Mouse (Mus musculus): ENCODE results near the gene Ccnd2.
A peak's percentile ranks its signal among the peaks of the same experiment; 100 is the strongest.

The Ccnd2 gene

DNA sequence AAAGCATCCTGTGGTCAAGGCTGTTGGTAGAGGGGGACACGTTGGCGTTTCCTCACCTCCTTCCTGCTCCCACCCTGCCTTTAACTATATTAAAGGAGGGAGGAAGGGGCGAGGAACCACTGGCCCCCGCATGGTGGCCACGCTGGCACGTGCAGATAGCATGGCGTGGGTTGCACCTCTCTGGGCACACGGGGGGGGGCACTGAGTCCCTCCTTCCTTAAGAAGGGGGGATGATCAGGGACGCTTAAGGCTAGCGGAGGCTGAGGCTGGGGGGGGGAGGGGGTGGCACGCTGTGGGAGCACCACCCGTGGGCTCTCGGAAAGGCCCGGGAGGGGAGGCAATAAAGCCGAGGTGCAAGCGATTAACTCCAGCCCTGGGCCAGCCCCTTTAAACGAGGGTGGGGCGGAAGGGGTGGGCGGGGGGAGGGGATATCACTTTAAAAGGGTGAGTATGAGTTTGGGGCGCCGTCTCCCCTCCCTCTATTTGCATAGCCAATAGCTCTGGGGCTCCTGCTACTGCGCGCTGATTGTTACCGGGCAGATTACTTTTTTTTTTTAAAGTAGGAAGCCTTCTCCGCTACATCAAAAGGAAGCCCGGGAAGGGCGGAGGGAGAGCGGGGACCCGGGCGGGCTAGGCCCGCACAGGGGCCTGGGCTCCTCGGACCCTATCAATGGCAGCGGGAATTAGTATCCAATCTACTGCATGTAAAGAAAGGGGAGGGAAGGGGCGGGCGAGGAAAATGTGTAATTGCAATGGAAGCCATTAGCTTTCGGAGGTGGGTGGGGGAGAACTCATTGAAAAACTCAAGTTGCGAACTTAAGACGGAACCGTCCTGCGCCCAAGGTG lies at the start of gene Ccnd2:
Ccnd2 (minus strand) TSS at position 88 of the 846 bp plus-strand sequence.
- peak; percentile 50 for DNase-seq

DNA sequence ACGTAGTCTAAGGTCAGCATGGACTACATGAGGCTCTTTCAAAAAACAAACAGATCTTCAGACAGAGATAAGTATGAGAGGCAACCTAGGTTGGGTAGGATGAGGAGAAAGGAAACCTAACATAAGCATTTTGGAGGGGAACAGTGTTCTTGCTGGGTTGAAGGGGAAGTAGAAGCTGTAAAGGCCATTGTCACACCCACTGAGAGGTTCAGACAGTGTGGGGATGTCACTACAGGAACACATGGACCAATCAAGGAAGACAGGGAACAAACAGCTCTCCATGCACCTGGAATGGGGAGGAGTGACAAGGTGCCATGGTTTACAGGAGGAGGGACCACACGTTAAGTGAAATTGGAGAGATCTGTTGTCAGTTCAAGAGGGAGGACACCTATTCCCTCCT lies 45.0 kb upstream of the Ccnd2 start:
- no peak for DNase-seq

DNA sequence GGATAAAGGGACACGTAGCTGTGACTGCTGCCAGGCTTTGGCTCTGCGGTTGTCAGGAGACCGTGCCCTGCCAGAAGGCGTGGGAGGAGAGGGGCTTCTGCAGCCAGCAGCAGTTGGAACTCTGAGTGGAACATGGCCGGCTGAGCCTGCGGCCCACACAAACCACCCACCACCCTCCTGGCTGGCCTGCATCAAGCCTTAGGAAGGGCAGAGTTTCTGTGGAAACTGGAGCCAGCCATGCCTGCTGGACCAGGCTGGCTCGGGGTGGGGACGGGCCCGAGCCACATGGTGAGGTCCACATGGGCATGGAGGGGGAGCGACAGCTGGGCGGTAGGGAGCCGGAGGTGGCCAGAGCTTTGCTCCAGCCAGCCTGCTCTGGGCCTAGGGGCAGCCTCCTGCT lies 29.3 kb upstream of the Ccnd2 start:
- DNase-seq, result peak; percentile 62

DNA sequence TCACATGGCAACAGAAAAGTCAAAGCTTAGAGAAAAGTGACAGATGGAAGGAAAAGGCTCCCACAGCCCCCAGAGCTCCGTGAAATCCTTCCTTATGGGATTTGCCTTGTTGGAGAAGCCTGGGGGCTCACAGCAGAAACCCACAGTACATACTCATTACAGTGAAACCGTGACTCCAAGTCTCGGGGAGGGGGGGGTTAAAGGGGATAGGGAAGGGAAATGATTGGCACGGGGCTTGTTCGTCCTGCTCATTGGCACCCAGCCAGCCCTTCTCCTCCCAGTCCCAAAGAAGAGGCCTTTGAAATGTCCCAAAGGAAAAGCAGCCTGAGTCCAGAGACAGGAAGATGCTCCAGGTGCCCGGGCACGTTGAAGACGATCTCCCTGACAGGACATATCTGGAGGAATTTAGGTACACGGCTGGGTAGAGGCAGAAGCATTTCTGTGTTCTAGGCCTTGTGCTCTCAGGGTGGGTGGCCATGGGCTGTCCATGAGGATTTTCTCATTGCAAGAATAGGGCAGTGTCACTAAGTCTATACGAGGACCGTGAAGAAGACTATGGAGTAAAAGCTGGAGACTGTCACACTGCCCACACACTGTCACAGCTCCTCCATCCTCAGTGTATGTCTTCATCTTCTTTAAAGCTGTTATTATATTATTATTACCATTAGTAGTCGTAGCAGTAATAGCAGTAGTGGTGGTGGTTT lies 27.2 kb upstream of the Ccnd2 start:
- no peak for DNase-seq

DNA sequence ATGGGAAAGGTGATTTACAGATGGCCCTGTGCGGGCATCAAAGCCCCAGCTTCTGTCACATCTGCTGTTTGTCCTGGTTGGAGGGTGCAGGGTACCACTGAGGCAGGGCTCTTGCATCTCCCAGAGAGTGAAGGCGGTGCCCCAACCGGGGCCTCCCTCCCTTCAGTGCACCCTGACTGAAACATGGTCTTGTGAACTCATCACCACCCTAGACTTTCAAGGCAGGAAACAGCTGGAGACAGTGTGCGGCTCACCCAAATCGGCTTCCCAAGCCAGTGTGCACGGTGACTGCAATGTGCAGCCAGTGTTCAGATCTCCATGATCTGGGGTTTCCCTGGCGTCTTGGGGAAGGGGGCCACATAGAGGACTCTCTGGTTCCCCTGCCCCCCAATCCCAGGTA lies 26.0 kb upstream of the Ccnd2 start:
- no peak for DNase-seq

DNA sequence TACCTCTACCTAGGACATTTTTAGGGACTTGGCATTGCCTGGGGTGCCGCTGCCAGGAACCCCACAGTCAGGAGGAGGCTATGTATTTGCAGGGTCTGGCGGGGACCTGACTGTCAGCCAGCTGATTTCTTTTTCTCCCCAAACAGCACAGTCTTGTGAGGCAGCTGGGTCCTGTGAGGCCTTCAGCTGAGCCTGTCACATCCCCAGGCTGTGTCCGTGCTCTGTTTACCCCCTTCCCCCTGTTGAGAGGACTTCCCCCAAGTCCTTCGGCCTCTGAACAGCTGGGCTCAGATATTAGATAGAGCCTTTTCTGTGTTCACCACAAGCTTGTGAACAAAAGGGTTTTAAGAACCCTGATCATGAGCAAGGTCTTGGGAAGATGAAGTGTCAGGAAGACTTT lies 25.4 kb upstream of the Ccnd2 start:
- DNase-seq, result no peak

DNA sequence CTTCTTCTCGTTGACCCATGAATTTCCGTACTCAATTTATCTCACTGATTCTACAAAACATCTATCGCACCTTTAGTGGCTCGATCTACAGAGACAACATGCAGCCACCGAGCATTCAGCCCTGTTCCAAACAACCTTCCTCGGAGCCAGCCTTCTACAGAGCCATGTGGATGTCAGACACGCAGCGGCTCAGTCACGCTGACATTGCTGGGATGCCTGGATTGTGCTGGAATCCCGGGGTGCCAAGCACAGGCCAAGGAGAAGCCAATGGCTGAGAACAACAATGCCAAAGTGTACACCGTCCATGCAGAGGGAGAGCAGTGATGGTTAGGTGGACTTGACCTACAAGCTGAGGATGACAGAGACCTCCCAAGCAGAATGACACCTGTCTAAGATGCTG lies 20.5 kb upstream of the Ccnd2 start:
- no peak for DNase-seq

DNA sequence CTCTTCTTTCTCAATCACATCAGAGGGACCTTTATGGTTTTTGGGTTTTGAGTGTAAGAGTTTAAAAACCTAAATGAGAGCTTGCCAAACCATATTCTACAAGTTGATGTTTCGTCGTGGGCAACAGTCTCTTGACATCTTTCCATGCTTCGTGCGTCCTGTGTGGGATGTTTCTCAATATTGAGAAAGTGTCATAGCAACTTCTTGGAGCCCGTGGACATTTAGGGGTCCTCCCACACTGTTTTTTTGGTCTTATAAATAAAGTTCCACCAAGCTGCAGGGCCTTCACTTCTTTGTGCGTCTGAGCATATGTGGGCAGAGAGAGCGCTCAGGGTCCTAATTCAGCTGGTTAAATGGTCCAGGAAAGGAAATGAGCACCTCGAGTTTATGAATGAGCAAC lies 18.7 kb upstream of the Ccnd2 start:
- no peak for DNase-seq

DNA sequence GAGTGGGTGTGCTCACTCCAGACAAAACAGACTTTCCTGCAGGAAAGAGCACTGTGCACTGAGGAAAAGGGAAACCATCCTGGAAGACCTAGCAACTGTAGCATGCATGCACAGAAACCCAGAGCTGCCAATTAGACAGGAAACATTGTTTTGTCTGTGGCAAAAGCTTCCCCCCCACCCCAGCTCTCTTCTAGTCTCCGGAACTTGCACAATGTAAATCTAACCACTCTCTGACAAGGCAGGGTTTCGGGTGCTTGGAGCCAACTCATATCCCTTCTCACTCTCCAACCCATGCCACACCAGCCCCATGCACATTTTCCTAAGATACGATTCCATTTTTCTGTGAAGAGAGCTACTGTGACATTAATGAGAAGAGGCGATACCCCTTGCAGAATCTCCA lies 13.7 kb upstream of the Ccnd2 start:
- DNase-seq, result no peak

DNA sequence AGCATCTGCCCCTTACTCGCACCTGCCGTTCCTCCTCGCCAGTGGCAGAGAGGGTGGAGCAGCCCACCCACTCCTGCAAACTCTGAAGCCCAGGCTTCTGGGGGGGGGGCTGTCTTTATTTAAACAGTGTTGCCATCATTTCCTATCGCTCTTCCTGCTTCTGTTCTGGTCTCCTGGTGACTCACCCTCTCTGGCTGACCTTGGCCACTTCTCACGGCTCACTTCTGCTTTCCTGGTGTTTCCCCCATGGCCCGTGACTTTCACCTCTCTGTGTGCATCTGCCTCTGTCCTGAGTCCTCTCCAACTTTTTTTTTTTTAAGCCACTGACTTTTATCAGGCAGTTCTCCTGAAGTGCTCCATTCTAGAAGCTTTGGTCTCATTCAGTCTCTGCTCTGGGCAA lies 10.8 kb upstream of the Ccnd2 start:
- no peak for DNase-seq

DNA sequence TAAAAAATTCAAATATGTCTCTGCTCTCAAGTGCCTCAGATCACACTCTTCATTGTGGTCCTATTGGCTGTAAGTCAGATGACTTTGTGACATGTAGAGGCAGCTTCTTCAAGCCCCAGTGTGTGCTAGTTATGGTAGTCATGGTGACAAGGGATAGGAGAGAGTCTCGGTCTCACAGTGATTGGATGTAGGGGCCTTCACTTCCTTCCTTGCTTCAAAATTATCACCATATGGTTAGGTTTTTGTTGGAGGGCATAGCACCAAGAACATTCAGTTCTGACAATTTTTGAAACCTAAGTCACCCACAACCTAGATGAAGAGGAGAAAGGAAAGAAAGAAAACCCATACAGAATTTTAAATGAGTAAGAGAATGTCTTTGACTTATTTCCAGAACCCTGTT lies 5.3 kb upstream of the Ccnd2 start:
- no peak for DNase-seq

DNA sequence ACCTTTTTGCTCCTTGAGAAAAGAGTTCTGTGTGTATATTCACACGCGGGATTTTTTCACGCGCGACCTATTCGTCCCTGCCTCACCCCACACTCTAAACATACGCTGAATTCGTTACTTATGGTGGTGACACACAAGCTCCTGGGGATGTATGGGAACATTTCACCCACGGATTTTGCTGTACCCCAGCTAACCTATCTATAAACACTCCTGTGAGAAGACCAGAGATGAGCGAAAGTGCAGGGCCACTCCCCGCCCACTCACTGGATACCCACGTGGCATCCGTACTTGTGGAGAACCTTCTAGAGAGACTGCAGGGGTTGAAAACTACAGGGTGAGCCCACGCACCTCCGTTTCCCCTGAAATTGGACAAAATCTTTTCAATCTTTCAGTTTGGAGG lies 3.5 kb upstream of the Ccnd2 start:
- DNase-seq, result no peak

DNA sequence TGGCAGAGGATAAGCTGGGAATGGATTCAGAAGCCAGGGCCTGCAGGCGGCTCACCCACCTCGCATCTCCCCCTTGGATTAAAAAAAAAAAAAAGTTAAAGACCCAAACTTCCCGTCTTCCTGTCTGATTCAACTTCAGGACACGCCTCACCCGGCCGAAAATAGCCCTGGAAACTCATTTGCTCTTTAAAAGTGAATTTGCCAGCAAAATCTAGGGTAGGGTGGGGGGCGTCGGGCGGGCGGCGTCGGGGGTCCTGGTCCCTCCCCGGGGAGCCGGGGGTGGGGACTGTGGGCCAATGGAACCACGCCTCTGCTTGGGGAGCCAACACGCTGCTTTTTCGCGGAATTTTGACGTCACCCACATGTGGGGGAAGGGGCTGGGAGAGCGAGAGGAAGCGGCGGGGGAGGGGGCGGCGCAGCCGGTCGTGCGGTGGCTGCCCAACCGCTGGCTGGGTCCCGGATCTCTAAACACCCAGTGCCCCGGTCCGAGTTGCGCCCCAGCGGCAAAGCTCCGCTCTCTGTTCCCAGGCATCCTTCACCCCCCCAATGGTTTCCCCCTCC lies 2.8 kb upstream of the Ccnd2 start:
- no peak for DNase-seq

DNA sequence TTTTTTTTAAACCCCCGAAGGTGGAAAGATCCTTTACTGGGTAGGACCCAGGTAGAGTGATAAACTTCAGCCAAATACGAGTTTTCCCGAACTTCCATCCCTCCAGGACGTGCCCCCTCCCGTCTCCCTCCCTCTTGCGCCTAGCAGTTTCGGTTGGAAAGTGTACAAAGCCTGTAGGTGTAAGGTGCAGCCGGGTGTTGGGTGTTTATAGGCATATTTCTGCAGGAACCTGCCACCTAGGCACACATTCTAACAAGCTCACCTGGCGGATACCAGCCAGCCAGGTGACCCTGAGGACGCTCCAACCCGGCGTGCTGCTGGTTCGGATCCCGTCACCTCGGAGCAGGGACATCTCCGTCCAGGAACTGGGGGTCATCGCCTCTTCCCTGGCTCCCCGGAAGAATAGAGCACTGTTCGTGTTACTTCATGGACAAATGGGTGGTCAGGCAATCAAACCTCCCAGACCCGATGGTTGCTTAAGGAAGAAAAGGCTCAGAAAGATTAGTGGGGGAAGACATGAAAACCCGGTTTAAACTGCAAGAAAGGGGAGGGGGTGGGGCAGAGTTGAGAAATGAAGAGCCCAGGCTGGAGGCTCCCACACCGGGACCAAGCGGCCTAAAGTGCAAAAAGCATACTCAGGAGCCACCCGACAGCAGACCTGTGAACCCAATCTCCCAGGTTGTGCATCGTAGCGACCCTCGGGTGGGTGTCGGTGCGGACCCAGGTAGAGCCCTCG lies 2.1 kb upstream of the Ccnd2 start:
- DNase-seq, result no peak

DNA sequence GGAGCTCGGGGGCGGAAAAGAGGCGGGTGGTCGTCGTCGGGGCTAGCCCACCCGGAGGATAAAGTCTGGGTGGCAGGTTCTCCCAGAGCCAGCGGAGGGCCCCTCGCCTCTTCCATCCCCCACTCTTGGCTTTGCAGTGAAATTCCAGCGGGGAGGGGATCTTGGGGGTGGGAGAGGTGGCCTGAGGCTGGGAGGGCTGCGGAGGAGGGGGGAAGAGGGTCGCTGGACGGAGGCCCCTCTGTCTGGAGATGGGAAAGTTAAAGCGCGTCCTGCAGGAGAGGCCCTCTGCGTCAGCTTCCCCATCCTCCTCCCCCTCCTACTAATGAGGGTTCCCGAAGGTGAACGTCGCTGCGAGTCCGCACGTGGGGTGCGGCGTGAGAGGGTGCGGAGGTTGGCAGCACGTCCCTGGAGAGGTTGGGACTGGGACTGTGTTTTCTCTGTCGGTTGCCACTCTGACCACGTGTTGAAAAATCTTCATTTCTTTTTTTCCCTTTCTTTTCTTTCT lies 1.4 kb upstream of the Ccnd2 start:
- peak; percentile 19 for DNase-seq

DNA sequence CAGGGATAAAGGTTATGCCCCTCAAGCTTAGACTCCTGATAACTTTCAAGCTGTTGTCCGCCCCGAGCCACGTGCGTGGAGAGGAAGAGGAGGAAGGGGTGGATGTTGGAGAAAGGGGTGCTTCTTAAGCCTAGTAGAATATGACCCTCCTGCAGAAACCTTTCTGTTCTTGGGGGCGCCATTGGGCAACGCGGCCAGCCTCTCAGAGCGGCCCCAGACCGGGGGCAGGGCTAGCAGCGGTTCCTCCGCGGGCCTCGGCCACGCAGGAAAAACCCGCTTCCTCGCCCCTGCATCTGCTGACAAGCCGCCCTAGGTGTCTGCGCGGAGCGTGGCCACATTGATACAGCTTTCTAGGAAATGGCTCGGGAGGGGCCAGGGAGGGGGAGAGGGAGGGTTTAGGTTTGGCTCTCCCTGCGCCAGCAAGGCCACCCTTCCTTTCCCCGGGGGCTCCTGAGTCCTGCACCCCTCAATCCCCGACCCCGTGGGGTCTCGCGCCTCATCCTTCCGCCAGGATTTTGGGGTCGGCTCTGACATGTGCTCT lies 358 bp downstream of the Ccnd2 start:
- peak; percentile 25 for DNase-seq

DNA sequence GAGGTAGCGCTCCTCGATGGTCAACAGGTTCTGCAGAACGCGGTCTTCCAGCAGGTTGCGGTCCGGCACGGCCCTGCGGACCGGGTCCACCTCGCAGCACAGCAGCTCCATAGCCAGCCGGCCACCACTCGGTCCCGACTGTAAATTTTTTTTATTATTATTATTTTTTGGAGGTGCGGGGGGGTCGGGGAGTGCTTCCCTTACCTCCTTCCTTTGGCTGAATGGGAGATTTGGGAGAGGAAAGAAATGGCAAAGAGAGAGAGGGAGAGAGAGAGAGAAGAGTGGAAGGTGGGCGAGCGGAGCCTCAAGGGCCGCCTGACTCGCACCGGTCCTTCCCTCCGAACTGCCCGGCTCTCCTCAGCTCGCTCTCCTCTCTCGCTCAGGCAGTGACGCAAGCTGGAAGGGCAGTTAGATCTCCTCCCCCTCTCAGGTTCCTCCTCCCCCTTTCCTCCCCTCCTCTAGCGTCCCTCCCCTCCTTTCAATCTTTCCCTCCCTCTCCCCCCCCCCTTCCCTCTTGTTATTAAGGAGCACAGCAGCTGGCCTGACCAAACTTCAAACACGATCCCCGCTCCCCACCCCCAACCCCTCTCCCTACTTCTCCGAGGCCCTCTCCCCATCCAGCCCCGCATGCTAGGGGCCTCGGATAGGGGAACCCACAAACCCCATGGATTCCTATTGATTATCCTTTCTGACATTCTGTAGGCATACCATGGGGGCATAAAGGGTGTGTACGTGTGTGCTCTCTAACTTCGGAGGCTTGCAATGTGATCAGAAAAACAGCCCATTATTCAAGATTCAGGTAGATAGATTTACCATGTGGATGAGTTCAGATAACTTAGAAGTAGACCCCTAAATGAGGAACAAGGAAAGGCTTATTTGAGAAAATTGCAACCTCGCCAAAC lies 1.1 kb downstream of the Ccnd2 start:
- DNase-seq, result peak; percentile 75

DNA sequence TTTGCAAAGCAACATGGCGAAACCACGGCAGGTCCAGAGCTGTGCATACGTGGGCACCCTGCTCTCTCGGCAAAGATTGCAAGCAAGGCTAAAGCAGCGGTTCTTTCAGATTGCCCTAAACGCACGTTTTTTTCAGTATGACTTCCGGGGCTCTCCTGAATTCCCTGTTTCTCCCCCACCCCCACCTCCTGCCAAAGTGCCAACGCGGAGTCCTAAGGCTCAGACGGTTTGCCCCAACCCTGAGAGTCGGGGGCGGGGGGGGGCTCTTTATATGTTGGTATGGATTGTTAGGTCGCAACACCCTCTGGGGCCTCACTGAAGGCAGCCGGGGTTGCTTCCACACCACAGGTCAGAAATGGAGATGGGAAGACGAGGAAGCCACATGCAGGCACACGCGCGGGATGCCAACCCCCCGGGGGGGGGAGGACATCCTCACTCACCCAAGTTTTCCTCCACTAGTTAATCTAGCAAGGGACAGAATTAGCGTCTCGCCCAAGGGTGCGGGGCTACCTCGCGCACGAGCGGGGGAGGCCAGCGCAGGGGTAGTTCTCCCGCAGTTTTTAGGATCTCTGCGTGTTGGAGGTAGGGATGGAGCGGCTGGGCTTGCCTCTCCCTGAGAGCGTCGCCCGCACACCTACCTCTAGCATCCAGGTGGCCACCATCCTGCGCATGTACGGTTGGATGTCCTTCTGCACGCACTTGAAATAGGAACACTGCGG lies 1.9 kb downstream of the Ccnd2 start:
- peak; percentile 43 for DNase-seq

DNA sequence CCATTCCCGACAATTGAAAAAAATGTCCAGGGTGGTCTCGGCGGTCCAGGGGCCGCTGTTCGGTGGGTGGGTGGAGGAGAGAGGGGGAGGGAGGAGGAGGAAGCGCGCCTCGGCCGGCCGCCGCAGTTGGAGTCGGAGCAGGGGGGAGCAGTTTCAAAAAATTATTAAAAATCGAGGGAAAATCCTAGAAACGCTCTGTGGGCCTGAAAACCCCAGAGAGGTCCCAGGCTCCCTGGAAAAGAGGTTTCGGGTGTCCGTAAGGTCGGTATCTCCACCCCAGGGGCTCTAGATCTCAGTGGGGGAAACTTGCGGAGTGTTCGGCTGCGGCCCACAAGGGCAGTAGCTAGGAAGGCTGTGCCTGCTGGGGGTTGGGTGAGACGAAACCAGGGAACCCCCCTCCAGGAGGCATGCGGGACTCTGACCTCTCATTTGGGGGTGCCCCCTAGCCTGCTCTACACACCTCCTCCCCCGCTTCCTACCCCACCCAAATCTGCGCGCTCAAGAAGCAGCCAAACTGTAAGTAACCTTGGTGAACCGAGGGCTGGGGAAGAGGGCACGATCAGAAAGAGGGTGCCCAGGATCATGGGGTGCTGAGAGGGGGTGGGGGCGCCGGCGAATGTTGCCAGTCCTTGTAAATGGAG lies 2.6 kb downstream of the Ccnd2 start:
- peak; percentile 30 for DNase-seq

DNA sequence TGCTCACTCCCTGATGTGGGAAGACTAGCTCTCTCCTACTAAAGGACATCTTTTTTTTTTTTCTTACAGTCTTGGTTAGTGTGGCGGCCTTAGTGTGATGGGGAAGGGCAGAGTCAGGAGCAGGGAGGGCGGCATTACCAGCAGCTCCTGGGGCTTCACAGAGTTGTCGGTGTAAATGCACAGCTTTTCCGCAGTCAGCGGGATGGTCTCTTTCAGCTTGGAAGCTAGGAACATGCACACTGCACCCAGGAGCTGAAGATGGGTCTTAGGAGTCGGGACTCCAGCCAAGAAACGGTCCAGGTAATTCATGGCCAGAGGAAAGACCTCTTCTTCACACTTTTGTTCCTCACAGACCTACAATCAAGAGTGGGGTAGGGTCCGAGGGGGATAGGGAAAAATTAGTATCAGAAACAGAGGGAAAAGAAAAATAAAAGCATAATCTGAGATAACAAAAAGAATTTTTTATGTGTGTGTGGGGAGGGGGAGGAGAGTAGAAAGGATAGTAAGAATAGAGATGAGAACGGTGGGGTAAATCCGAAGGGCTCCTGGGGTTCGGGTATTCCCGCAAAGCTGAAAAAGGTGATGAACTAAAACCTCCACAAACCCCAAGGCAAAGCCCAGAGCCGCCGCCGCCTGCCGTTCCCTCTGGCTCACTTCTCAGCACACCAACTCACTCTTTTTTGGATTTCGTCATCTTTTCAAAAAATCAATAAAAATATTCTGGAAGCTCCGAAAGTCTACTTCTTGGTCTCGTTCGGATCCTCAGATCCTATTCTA lies 3.3 kb downstream of the Ccnd2 start:
- DNase-seq, result peak; percentile 35
